Mouse (Mus musculus) kidney, embryonic 14.5 days (tissue): Measurements from ENCODE around the gene Cxcr3. TPM values are rescaled to one million over a fixed set of nuclear protein-coding genes. Genes with fewer than 3 reads are reported as not detected.

Experiments used
- ATAC-seq: fragments of 200-750 bp; cut with Nextera tagmentation; 2 replicates; pipeline ENCODE4 v1.8.0; 2017; ENCODE audit warnings: moderate number of reproducible peaks, mild to moderate bottlenecking, moderate TSS enrichment, moderate library complexity; ENCODE audit not compliant: low FRiP score, low TSS enrichment
- H3K27ac ChIP-seq: fragments of 300-500 bp; sonication (generic); 2 replicates; pipeline ENCODE4 v1.5.1; 2014; ENCODE audit warnings: low read depth, mild to moderate bottlenecking, low read length, moderate library complexity, mixed read lengths
- H3K27me3 ChIP-seq: fragments of 300-500 bp; sonication (generic); 2 replicates; pipeline ENCODE4 v1.6.1; 2014; ENCODE audit warnings: mild to moderate bottlenecking, low read length; ENCODE audit not compliant: control insufficient read depth, insufficient read depth
- H3K36me3 ChIP-seq: fragments of 300-500 bp; sonication (generic); 2 replicates; pipeline ENCODE4 v1.6.1; 2014; ENCODE audit warnings: low read length, mixed read lengths; ENCODE audit not compliant: control insufficient read depth, insufficient read depth
- H3K4me1 ChIP-seq: fragments of 300-500 bp; sonication (generic); 2 replicates; pipeline ENCODE4 v1.6.1; 2014; ENCODE audit warnings: low read length, mixed read lengths; ENCODE audit not compliant: control insufficient read depth, insufficient read depth
- H3K4me2 ChIP-seq: fragments of 300-500 bp; sonication (generic); replicated peaks from 2 replicates; pipeline ENCODE4 v1.6.1; 2014; ENCODE audit warnings: low read depth, mild to moderate bottlenecking, low read length
- H3K4me3 ChIP-seq: fragments of 300-500 bp; sonication (generic); 2 replicates; pipeline ENCODE4 v1.5.1; 2014; ENCODE audit warnings: mild to moderate bottlenecking, low read length
- H3K9ac ChIP-seq: fragments of 300-500 bp; sonication (generic); 2 replicates; pipeline ENCODE4 v1.6.1; 2014; ENCODE audit warnings: low read depth, mild to moderate bottlenecking, low read length, moderate library complexity
- H3K9me3 ChIP-seq: fragments of 300-500 bp; sonication (generic); 2 replicates; pipeline ENCODE4 v1.6.1; 2016; ENCODE audit warnings: low read length; ENCODE audit not compliant: control insufficient read depth
- WGBS: fragments of 180-500 bp; shearing (Covaris S2); extraction: QIAGEN DNeasy Blood & Tissue Kit; methylation state at CpG from one replicate; pipeline ENCODE4 v1.1.7; 2014; 5-methylcytosine and 5-hydroxymethylcytosine counted together
- polyA plus RNA-seq: library from polyadenylated mRNA; unstranded; fragments of >200 nt; fragmentation: Nextera tagmentation; extraction: Ambion mirVana; gene quantifications from 2 replicates; pipeline ENCODE4 v1.2.1, GENCODE M21; 2014

Cxcr3 gene
- polyA plus RNA-seq, 1 experiment from 2014 or later = 0.39 TPM

DNA sequence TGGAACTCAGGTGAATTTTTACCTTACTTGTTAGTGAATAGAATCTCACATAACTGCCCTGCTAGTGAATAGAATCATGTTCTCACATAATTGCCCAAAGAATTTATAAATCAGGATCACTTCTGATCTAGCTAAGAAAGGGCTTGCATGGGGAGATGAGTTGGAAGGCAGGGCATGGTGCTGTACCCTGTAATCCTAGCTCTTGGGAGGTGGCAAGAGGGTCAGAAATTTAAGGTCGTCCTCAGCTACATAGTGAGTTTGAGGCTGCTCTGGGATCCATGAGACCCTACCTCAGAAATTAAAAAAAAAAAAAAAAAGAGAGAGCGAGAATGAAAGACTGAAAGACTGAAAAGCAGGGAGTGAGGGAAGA lies 7.0 kb upstream of the Cxcr3 start:
- H3K36me3 ChIP-seq = no peaks in the 10 kb centered on the region
- no peaks in the 10 kb centered on the region for H3K9me3 ChIP-seq
- no peaks in the 10 kb centered on the region for H3K27me3 ChIP-seq
- no peak overlapping the region for H3K9ac ChIP-seq
- H3K4me3 ChIP-seq = no peak overlapping the region
- WGBS = 75% methylated on average over 1 of the region's 2 CpGs
- no peak overlapping the region for H3K27ac ChIP-seq
- H3K4me2 ChIP-seq = no peak overlapping the region
- H3K4me1 ChIP-seq = no peaks in the 10 kb centered on the region
- ATAC-seq = no peak

- Histone ChIP-seq H3K4me2 (no peak overlapping the region), H3K27ac (no peak overlapping the region), H3K9me3 (no peaks in the 10 kb centered on the region), H3K36me3 (no peaks in the 10 kb centered on the region), H3K9ac (no peak overlapping the region), H3K4me1 (no peaks in the 10 kb centered on the region), H3K4me3 (no peak overlapping the region), H3K27me3 (no peaks in the 10 kb centered on the region)
- 59% methylated on average over 6 of the region's 6 CpGs for WGBS
- ATAC-seq = no peak
Observed at GRCm38 (mm10) chrX:101740335-101741063, 6.4 kb upstream of the Cxcr3 start.

GRCm38 (mm10) chrX:101737201-101737600 lies 3.1 kb upstream of the Cxcr3 start:
- no peak overlapping the region for H3K27ac ChIP-seq
- no peak overlapping the region for H3K9ac ChIP-seq
- no peaks in the 10 kb centered on the region for H3K4me1 ChIP-seq
- no peaks in the 10 kb centered on the region for H3K27me3 ChIP-seq
- H3K36me3 ChIP-seq = no peaks in the 10 kb centered on the region
- H3K4me3 ChIP-seq = no peak overlapping the region
- no peak overlapping the region for H3K4me2 ChIP-seq
- ATAC-seq = no peak
- no peaks in the 10 kb centered on the region for H3K9me3 ChIP-seq

GRCm38 (mm10) chrX:101734981-101735380 lies 912 bp upstream of the Cxcr3 start:
- Histone ChIP-seq H3K4me2 (no peak overlapping the region), H3K27ac (no peak overlapping the region), H3K9ac (no peak overlapping the region), H3K27me3 (no peaks in the 10 kb centered on the region), H3K4me3 (no peak overlapping the region), H3K36me3 (no peaks in the 10 kb centered on the region), H3K4me1 (no peaks in the 10 kb centered on the region), H3K9me3 (no peaks in the 10 kb centered on the region)
- no peak for ATAC-seq
- 71% methylated on average over 5 of the region's 5 CpGs for WGBS

DNA sequence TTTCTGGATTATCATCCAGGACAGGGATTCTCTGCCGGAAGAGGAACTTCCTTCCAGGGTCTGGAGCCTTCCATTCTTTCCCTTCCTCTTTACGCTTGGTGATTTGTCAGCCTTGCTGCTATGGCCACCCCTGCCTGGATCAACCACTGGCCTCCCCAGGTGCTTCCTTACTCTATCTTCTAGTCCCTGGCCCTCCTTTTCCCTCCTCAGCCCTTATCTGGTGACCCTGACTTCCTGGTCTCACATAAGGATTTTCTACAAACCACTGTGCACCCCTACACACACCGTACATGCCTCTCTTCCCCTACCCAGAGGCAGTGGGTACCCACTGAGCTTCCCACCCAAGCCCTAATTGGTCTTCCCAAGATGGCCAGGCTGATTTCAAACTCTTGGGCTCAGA lies 781 bp downstream of the Cxcr3 start:
- 82% methylated on average over 3 of the region's 3 CpGs for WGBS
- no peak overlapping the region for H3K4me3 ChIP-seq
- H3K27me3 ChIP-seq = no peaks in the 10 kb centered on the region
- no peak for ATAC-seq
- no peaks in the 10 kb centered on the region for H3K4me1 ChIP-seq
- H3K36me3 ChIP-seq = no peaks in the 10 kb centered on the region
- no peak overlapping the region for H3K9ac ChIP-seq
- no peaks in the 10 kb centered on the region for H3K9me3 ChIP-seq
- H3K27ac ChIP-seq = no peak overlapping the region
- no peak overlapping the region for H3K4me2 ChIP-seq

DNA sequence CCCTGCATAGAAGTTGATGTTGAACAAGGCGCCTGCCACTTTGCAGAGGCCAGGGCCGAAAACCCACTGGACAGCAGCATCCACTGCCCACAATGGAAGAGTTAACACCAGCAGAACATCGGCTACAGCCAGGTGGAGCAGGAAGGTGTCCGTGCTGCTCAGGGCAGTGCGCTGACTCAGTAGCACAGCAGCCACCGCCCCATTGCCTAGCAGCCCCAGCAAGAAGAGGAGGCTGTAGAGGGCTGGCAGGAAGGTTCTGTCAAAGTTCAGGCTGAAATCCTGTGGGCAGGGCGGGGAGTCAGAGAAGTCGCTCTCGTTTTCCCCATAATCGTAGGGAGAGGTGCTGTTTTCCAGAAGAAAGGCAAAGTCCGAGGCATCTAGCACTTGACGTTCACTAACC lies 1.4 kb downstream of the Cxcr3 start:
- Histone ChIP-seq H3K4me2 (no peak overlapping the region), H3K9me3 (no peaks in the 10 kb centered on the region), H3K4me3 (no peak overlapping the region), H3K27ac (no peak overlapping the region), H3K4me1 (no peaks in the 10 kb centered on the region), H3K9ac (no peak overlapping the region), H3K27me3 (no peaks in the 10 kb centered on the region), H3K36me3 (no peaks in the 10 kb centered on the region)
- 87% methylated on average over 12 of the region's 12 CpGs for WGBS
- no peak for ATAC-seq

- ATAC-seq = no peak
- Histone ChIP-seq H3K4me1 (no peaks in the 10 kb centered on the region), H3K9ac (no peak overlapping the region), H3K27me3 (no peaks in the 10 kb centered on the region), H3K36me3 (no peaks in the 10 kb centered on the region), H3K9me3 (no peaks in the 10 kb centered on the region), H3K4me2 (no peak overlapping the region), H3K4me3 (no peak overlapping the region), H3K27ac (no peak overlapping the region)
Observed at GRCm38 (mm10) chrX:101730010-101730409, 4.1 kb downstream of the Cxcr3 start.

- Histone ChIP-seq H3K27ac (no peak overlapping the region), H3K36me3 (no peaks in the 10 kb centered on the region), H3K27me3 (no peaks in the 10 kb centered on the region; the same call in 1 of the 2 replicates), H3K9ac (no peak overlapping the region), H3K4me2 (no peak overlapping the region), H3K4me3 (no peak overlapping the region), H3K9me3 (no peaks in the 10 kb centered on the region), H3K4me1 (no peaks in the 10 kb centered on the region)
- no peak for ATAC-seq
- 74% methylated on average over 1 of the region's 1 CpGs for WGBS
Observed at GRCm38 (mm10) chrX:101720401-101720800, 13.7 kb downstream of the Cxcr3 start.

DNA sequence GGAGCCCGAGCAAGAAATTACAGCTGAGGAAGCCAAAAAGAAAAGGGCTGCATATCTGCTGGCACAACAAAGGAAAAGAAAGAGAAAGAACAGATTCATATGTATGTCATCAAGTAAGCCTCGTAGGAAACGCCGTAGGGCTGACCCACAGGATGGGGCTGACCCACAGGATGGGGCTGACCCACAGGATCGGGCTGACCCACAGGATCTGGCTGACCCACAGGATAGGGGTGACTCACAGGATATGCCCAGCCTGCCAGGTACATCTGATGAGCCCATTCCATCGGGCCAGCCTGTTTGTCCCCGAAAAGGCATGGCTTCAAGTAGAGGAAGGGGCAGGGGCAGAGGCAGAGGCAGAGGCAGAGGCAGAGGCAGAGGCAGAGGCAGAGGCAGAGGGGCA lies 29.0 kb downstream of the Cxcr3 start:
- no peak overlapping the region for H3K9ac ChIP-seq
- H3K4me3 ChIP-seq = no peak overlapping the region
- no peak overlapping the region for H3K27ac ChIP-seq
- no peaks in the 10 kb centered on the region for H3K27me3 ChIP-seq
- H3K4me1 ChIP-seq = no peaks in the 10 kb centered on the region
- H3K9me3 ChIP-seq = no peaks in the 10 kb centered on the region
- 80% methylated on average over 7 of the region's 7 CpGs for WGBS
- no peaks in the 10 kb centered on the region for H3K36me3 ChIP-seq
- no peak overlapping the region for H3K4me2 ChIP-seq
- no peak for ATAC-seq
